Mouse (Mus musculus) layer of hippocampus, adult 9-10 months (tissue): ENCODE results near the gene Kmt2b.

ENCODE experiments used
- DNase-seq: peaks from one replicate; pipeline ENCODE4 v3.0.0; 2022; ENCODE audit warnings: low spot score

Gene Kmt2b

GRCm38 (mm10) chr7:30588676-30589434, at the start of gene Kmt2b:
Gene Kmt2b (minus strand): TSS chr7:30588726.
- DNase-seq, result peak; percentile 88

- DNase-seq, result no peak
Measured at GRCm38 (mm10) chr7:30636395-30636794, 47.9 kb upstream of the Kmt2b start.

- DNase-seq, result no peak
Measured at GRCm38 (mm10) chr7:30635752-30636151, 47.2 kb upstream of the Kmt2b start, which contains the start of gene Etv2. Gene Etv2 (minus strand): TSS chr7:30635852.

- no peak for DNase-seq
Measured at GRCm38 (mm10) chr7:30634621-30635020, 46.1 kb upstream of the Kmt2b start.

- no peak for DNase-seq
Measured at GRCm38 (mm10) chr7:30633762-30634412, 45.4 kb upstream of the Kmt2b start.

GRCm38 (mm10) chr7:30629013-30629412, 40.5 kb upstream of the Kmt2b start:
- no peak for DNase-seq

- DNase-seq, result no peak
Measured at GRCm38 (mm10) chr7:30626647-30627046, 38.1 kb upstream of the Kmt2b start.

- peak; percentile 70 for DNase-seq
Measured at GRCm38 (mm10) chr7:30625530-30626384, 37.2 kb upstream of the Kmt2b start, which contains the start of gene Cox6b1. Gene Cox6b1 (minus strand): TSS chr7:30626151.

GRCm38 (mm10) chr7:30619202-30619601, 30.7 kb upstream of the Kmt2b start:
- DNase-seq, result no peak

GRCm38 (mm10) chr7:30618658-30619057, 30.1 kb upstream of the Kmt2b start:
- DNase-seq, result no peak

- DNase-seq, result no peak
Measured at GRCm38 (mm10) chr7:30615049-30615760, 26.7 kb upstream of the Kmt2b start.

GRCm38 (mm10) chr7:30614454-30614853, 25.9 kb upstream of the Kmt2b start:
- DNase-seq, result no peak

- no peak for DNase-seq
Measured at GRCm38 (mm10) chr7:30613529-30614112, 25.1 kb upstream of the Kmt2b start.

- no peak for DNase-seq
Measured at GRCm38 (mm10) chr7:30612654-30613402, 24.3 kb upstream of the Kmt2b start, which contains the start of gene Upk1a. Gene Upk1a (minus strand): TSS chr7:30612847.

- DNase-seq, result no peak
Measured at GRCm38 (mm10) chr7:30610043-30610442, 21.5 kb upstream of the Kmt2b start.

GRCm38 (mm10) chr7:30608476-30608875, 19.9 kb upstream of the Kmt2b start:
- no peak for DNase-seq

GRCm38 (mm10) chr7:30607706-30608309, 19.3 kb upstream of the Kmt2b start:
- DNase-seq, result no peak

- no peak for DNase-seq
Measured at GRCm38 (mm10) chr7:30604944-30605343, 16.4 kb upstream of the Kmt2b start.

- DNase-seq, result no peak
Measured at GRCm38 (mm10) chr7:30604424-30604823, 15.9 kb upstream of the Kmt2b start.

GRCm38 (mm10) chr7:30602583-30602982, 14.1 kb upstream of the Kmt2b start:
- DNase-seq, result no peak
